Mouse (Mus musculus) spleen, adult 2 months (tissue): ENCODE data around the gene Kidins220.

Experiments used
- CTCF ChIP-seq: fragments of 200-500 bp; IDR thresholded peaks from 2 replicates; pipeline ENCODE4 v1.5.1; 2011; ENCODE audit warnings: mild to moderate bottlenecking, inconsistent platforms; ENCODE audit not compliant: insufficient read depth, insufficient read length, insufficient replicate concordance; ENCODE audit errors: extremely low read depth
- POLR2A ChIP-seq: fragments of 200-500 bp; IDR thresholded peaks from 2 replicates; pipeline ENCODE4 v1.6.1; 2011; ENCODE audit warnings: low read depth, low read length, inconsistent platforms

DNA sequence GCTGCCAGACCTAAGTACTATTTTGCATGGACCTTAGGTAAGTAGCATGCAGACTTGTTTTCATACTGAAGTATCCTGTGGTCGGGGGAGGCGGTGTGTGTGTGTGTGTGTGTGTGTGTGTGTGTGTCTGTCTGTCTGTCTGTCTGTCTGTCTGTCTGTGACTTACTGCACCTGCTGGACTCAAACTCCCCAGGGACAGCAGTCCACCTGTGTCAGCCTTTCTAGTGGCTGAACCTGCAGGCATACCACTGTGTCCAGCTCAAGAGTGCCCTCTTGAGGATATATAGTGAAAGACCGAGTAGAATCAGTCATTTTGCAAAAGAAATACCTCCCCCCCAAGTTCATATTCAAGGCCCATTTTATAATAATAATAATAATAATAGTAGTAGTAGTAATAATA, 26.4 kb upstream of the Kidins220 start:
- TF ChIP-seq CTCF: 0 out of 2 replicates have a peak, but pooled peaks have one; percentile 0
- no peak for TF ChIP-seq POLR2A
